Mouse (Mus musculus): ENCODE measurements around the gene Zfp683. TPM values are rescaled to one million over a fixed set of nuclear protein-coding genes. Genes with fewer than 3 reads are reported as not detected.

The Zfp683 gene
- polyA plus RNA-seq, 1 experiment, result not detected

DNA sequence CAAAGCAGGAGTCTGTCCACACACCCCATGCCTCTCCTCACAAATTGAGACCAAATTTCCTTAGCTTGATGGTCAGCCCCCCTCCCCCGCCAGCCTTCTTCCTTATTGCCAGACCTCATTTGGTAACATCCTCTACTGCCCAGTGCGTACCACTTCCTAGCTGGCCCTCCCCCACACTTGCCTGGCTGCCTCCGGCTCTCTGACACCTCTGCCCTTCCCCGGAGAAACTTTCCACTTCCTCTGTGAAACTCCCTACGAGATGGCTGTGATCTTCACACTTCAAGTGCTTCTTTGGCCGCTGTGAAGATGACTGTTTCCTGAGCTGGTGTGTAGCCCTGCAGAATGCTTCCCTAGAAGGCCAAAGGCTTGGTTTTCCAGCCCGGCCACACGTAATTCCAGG is 45.0 kb downstream of the Zfp683 start:
- Histone ChIP-seq H3K4me3 (replicated peaks) (peak overlapping the region; percentile 54), H3K27me3 (replicated peaks) (no peaks in the 10 kb centered on the region), H3K9me3 (no peaks in the 10 kb centered on the region), H3K36me3 (replicated peaks; ENCODE audit: low read length) (peaks cover 1% of the 10 kb centered on the region), H3K4me1 (peaks cover 80% of the 10 kb centered on the region)
- no peak for TF ChIP-seq FLI1 (IDR thresholded peaks at IDR 0.05; ENCODE audit: low read length)
- no peak for TF ChIP-seq GATA1 (IDR thresholded peaks at IDR 0.05; ENCODE audit: borderline replicate concordance, low read length)

DNA sequence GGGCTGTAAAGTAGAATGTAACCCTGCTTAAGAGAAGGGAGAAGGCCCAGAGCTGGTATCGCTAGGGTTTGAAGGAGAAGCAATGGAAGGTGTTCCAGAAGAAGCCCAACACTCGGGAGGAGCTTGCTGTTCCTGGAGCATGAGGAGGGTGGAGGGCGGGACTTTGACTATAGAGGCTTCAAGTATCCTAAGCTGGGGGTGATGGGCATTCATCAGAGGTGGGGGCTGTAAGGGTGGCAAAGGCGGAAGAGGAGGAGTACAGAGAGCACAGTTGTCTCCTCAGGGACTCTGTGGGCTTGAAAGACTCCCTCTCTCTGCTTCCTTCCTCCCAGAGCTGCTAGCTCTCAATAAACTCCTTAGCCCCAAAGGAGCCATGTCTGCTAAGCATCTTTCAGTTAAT is 46.6 kb downstream of the Zfp683 start:
- Histone ChIP-seq H3K9me3 (no peaks in the 10 kb centered on the region), H3K4me1 (peaks cover 73% of the 10 kb centered on the region)
- TF ChIP-seq GATA1 (IDR thresholded peaks at IDR 0.05; ENCODE audit: borderline replicate concordance, low read length) (no peak), FLI1 (IDR thresholded peaks at IDR 0.05; ENCODE audit: low read length) (no peak)

DNA sequence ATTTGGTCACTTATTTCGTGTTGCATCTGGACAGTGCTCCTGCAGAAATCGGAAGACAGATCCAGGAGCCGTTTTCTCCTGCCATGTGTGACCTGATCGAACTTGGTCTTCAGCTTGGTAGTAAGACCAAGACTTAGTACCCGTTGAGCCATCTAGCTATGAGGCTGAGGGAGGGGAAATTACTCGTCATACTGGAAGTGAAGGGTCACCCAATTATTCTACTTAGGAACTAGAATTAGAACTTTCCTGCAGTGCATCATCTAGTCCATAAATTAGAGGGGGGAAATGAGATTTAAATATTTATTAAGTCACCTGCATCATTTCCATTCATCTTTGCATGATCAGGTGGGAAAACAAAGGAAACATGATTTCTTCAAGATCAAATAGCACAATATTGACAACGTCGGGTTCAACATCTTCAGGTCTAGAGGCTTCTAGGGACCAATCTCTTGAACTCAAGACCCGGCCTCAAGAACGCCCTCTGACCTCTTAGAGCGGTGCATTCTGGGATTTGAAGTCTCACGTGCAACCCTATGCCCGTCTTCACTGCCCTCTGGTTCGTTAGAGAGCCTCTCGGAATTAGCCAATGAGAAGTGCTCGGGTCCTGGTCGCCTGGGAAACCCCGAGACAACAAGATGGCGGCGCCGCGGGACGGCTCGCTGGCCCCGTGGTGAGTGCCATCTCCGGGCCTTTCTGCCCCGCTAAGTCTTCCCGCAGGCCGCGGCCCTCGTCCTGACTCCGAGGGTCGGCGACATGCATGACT is 48.5 kb downstream of the Zfp683 start, which contains the start of gene Ubxn11:
Gene Ubxn11, plus strand, starts transcription at position 592 of the 763 bp plus-strand sequence.
- no peak for TF ChIP-seq FLI1 (IDR thresholded peaks at IDR 0.05; ENCODE audit: low read length)
- no peak for TF ChIP-seq GATA1 (IDR thresholded peaks at IDR 0.05; ENCODE audit: borderline replicate concordance, low read length)
- H3K27me3 ChIP-seq (replicated peaks), result no peaks in the 10 kb centered on the region
- H3K9me3 ChIP-seq, result no peaks in the 10 kb centered on the region
- H3K36me3 ChIP-seq (replicated peaks; ENCODE audit: low read length), result no peaks in the 10 kb centered on the region
- peaks cover 76% of the 10 kb centered on the region for H3K4me1 ChIP-seq
- peak within 1 kb of the TSS; percentile 95 for H3K4me3 ChIP-seq (replicated peaks)

More for the DNA sequence above, 46.6 kb downstream of the Zfp683 start:
- Histone ChIP-seq H3K27me3 (replicated peaks) (no peaks in the 10 kb centered on the region), H3K36me3 (replicated peaks; ENCODE audit: low read length) (no peaks in the 10 kb centered on the region), H3K4me3 (replicated peaks) (no peak overlapping the region)

DNA sequence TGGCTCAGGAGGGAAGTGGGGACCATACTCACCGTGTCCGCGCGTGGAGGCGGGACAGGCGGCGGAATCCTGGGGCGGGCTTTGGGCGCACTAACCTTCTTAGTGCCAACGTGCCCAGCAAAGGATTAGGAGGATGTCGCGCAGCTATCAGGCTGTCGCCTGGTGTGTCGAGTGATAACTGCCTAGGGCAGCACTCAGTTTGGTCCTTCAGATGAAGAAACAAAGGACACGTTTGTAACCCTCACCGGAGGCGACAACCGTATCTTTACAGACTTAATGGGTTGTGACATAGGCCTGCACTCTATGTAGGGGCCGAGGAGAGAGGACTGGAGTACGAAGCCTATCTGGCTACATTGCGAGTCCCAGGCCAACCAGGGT is 49.1 kb downstream of the Zfp683 start:
- TF ChIP-seq FLI1 (IDR thresholded peaks at IDR 0.05; ENCODE audit: low read length) (no peak), GATA1 (IDR thresholded peaks at IDR 0.05; ENCODE audit: borderline replicate concordance, low read length) (no peak)
- no peaks in the 10 kb centered on the region for H3K9me3 ChIP-seq
- peak overlapping the region; percentile 95 for H3K4me3 ChIP-seq (replicated peaks)
- H3K36me3 ChIP-seq (replicated peaks; ENCODE audit: low read length), result peaks cover 1% of the 10 kb centered on the region
- H3K4me1 ChIP-seq, result peaks cover 76% of the 10 kb centered on the region
- H3K27me3 ChIP-seq (replicated peaks), result no peaks in the 10 kb centered on the region

DNA sequence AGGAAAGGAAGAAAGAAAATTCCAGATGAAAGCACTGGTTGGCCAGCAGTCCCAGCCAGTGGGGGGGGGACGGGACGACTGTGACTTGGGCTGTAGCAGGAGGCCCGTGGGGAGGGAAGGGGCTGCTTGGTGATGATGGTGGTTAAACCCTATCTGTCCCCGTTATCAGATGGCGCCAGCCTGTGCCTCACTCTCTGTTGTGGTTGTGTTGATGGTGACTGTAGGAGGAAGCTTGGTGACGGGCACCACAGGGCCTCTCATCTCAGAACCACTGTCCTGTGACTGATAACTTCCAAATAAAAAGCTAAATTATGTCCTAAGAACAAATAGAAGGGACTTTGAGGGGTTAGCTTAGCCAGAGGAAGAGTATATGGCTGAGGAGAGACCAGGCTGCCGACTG is 52.5 kb downstream of the Zfp683 start:
- Histone ChIP-seq H3K4me1 (peaks cover 83% of the 10 kb centered on the region), H3K4me3 (replicated peaks) (peak overlapping the region; percentile 83)
- TF ChIP-seq GATA1 (IDR thresholded peaks at IDR 0.05; ENCODE audit: borderline replicate concordance, low read length), result peak; percentile 53; the same call in 1 of the 3 replicates
- TF ChIP-seq FLI1 (IDR thresholded peaks at IDR 0.05; ENCODE audit: low read length), result no peak

DNA sequence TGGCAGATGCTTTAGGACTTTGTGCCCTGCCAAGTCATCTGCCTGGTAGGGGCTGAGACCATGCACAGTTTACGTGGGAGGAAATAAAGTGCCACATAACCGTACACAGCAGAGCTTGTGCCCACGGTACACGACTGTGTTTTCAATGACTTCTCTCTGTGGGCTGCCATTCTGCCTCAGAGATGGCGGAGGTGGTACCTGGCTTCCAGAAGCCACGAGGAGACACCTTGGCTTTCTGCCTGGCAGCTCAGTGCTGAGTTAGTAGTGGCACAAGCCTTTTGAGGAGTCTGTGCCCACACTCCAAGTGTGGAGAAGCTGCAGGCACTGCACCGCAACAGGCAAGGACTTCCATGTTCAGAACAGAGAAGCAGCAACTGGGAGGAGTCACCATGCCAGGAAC is 54.1 kb downstream of the Zfp683 start:
- TF ChIP-seq FLI1 (IDR thresholded peaks at IDR 0.05; ENCODE audit: low read length), result no peak
- no peak for TF ChIP-seq GATA1 (IDR thresholded peaks at IDR 0.05; ENCODE audit: borderline replicate concordance, low read length)
- H3K27me3 ChIP-seq (replicated peaks), result no peaks in the 10 kb centered on the region
- peaks cover 91% of the 10 kb centered on the region for H3K4me1 ChIP-seq
- peak overlapping the region; percentile 79 for H3K4me3 ChIP-seq (replicated peaks)
- H3K9me3 ChIP-seq, result no peaks in the 10 kb centered on the region
- peaks cover 35% of the 10 kb centered on the region for H3K36me3 ChIP-seq (replicated peaks; ENCODE audit: low read length)

More for the DNA sequence above, 52.5 kb downstream of the Zfp683 start:
- Histone ChIP-seq H3K36me3 (replicated peaks; ENCODE audit: low read length) (peaks cover 23% of the 10 kb centered on the region), H3K27me3 (replicated peaks) (no peaks in the 10 kb centered on the region), H3K9me3 (no peaks in the 10 kb centered on the region)

DNA sequence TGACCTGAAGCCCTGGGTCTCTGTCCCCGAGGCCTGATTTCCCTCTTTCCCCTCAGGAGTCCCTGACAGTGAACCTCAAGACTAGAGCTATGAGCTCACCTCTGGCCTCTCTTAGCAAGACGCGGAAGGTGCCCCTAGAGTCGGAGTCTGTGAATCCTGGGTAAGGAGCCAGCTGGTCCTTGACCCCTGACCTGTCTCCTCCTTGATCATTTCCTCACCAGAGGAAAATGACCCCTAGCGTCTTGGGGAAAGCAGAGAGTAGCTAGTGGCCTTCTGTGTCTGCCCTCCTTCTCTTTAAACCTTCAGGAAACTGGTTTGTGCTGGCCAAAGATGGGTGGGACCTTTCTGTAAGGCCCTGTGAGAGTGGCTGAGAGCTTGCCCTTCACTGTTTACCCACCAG is 54.6 kb downstream of the Zfp683 start:
- Histone ChIP-seq H3K36me3 (replicated peaks; ENCODE audit: low read length) (peaks cover 38% of the 10 kb centered on the region), H3K27me3 (replicated peaks) (no peaks in the 10 kb centered on the region), H3K9me3 (no peaks in the 10 kb centered on the region), H3K4me1 (peaks cover 91% of the 10 kb centered on the region), H3K4me3 (replicated peaks) (peak overlapping the region; percentile 79)
- TF ChIP-seq FLI1 (IDR thresholded peaks at IDR 0.05; ENCODE audit: low read length) (no peak), GATA1 (IDR thresholded peaks at IDR 0.05; ENCODE audit: borderline replicate concordance, low read length) (no peak)

Other genes starting within 250 kb of the Zfp683 start
- 35.6 and 41.3 TPM in 2 replicates for gene Rps6ka1, start 166.0 kb upstream of the Zfp683 start, polyA plus RNA-seq (2012; ENCODE audit: insufficient read depth, low replicate concordance)
- gene Hmgn2, start 85.2 kb upstream of the Zfp683 start, polyA plus RNA-seq (2012; ENCODE audit: insufficient read depth, low replicate concordance), result 89.8 and 993 TPM in 2 replicates
- 4.5 and 32.2 TPM in 2 replicates for gene Dhdds, start 52.9 kb upstream of the Zfp683 start, polyA plus RNA-seq (2012; ENCODE audit: insufficient read depth, low replicate concordance)
- gene Lin28a, start 35.0 kb upstream of the Zfp683 start, polyA plus RNA-seq (2012; ENCODE audit: insufficient read depth, low replicate concordance), result not detected in 2 replicates
- not detected in 2 replicates for gene Crybg2, start 7.0 kb downstream of the Zfp683 start, polyA plus RNA-seq (2012; ENCODE audit: insufficient read depth, low replicate concordance)
- 77.0 and 307 TPM in 2 replicates for gene Cd52, start 41.2 kb downstream of the Zfp683 start, polyA plus RNA-seq (2012; ENCODE audit: insufficient read depth, low replicate concordance)
- gene Ubxn11, start 48.7 kb downstream of the Zfp683 start, polyA plus RNA-seq (2012; ENCODE audit: insufficient read depth, low replicate concordance), result 69.8 and 175 TPM in 2 replicates
- 1,646 and 1,679 TPM in 2 replicates for gene Sh3bgrl3, start 75.0 kb downstream of the Zfp683 start, polyA plus RNA-seq (2012; ENCODE audit: insufficient read depth, low replicate concordance)
- 10.9 and 19.9 TPM in 2 replicates for gene Cep85, start 133.3 kb downstream of the Zfp683 start, polyA plus RNA-seq (2012; ENCODE audit: insufficient read depth, low replicate concordance)
- not detected in 2 replicates for gene Gm7534, start 149.2 kb downstream of the Zfp683 start, polyA plus RNA-seq (2012; ENCODE audit: insufficient read depth, low replicate concordance)
- not detected in 2 replicates for gene Catsper4, start 173.5 kb downstream of the Zfp683 start, polyA plus RNA-seq (2012; ENCODE audit: insufficient read depth, low replicate concordance)
- not detected in 2 replicates for gene Cnksr1, start 184.6 kb downstream of the Zfp683 start, polyA plus RNA-seq (2012; ENCODE audit: insufficient read depth, low replicate concordance)
- gene E130218I03Rik, start 189.8 kb downstream of the Zfp683 start, polyA plus RNA-seq (2012; ENCODE audit: insufficient read depth, low replicate concordance), result not detected in 2 replicates
- gene Zfp593, start 191.8 kb downstream of the Zfp683 start, polyA plus RNA-seq (2012; ENCODE audit: insufficient read depth, low replicate concordance), result 27.6 and 28.1 TPM in 2 replicates
- gene Gm30191, start 193.1 kb downstream of the Zfp683 start, polyA plus RNA-seq (2012; ENCODE audit: insufficient read depth, low replicate concordance), result not detected in 2 replicates
- gene Grrp1, start 200.3 kb downstream of the Zfp683 start, polyA plus RNA-seq (2012; ENCODE audit: insufficient read depth, low replicate concordance), result not detected in 2 replicates
- 0.20 TPM in 1 of 2 replicates, not detected in the other for gene Pdik1l, start 234.1 kb downstream of the Zfp683 start, polyA plus RNA-seq (2012; ENCODE audit: insufficient read depth, low replicate concordance)